Mouse (Mus musculus) forebrain, embryonic 16.5 days (tissue): ENCODE measurements at regions not wholly inside any gene's neighbourhood (a gene's known extent, or its start where the extent isn't known, plus 50 kb on each side); places are given as distances from the start of the nearest gene placed in this dataset.
"Not testable (repeated sequence)": the region's sequence is repeated elsewhere in the genome, so short reads cannot be mapped to it uniquely, and the experiment has no call there.

ENCODE experiments used
- ATAC-seq: fragments of 200-750 bp; cut with Nextera tagmentation; 2 replicates; pipeline ENCODE4 v1.8.0; 2017; ENCODE audit warnings: mild to moderate bottlenecking, moderate library complexity
- H3K27ac ChIP-seq: fragments of 300-500 bp; sonication (generic); 2 replicates; pipeline ENCODE4 v1.5.1; 2014; ENCODE audit warnings: low read length, control low read depth
- H3K27me3 ChIP-seq: fragments of 300-500 bp; sonication (generic); replicated peaks from 2 replicates; pipeline ENCODE4 v1.6.1; 2014; ENCODE audit warnings: low read length; ENCODE audit not compliant: control insufficient read depth, insufficient read depth
- H3K36me3 ChIP-seq: fragments of 300-500 bp; sonication (generic); 2 replicates; pipeline ENCODE4 v1.6.1; 2014; ENCODE audit not compliant: control insufficient read depth, insufficient read depth
- H3K4me1 ChIP-seq: fragments of 300-500 bp; sonication (generic); replicated peaks from 2 replicates; pipeline ENCODE4 v1.6.1; 2014; ENCODE audit warnings: low read length; ENCODE audit not compliant: control insufficient read depth, insufficient read depth
- H3K4me2 ChIP-seq: fragments of 300-500 bp; sonication (generic); 2 replicates; pipeline ENCODE4 v1.6.1; 2014; ENCODE audit warnings: mild to moderate bottlenecking, low read length, control low read depth
- H3K4me3 ChIP-seq: fragments of 300-500 bp; sonication (generic); replicated peaks from 2 replicates; pipeline ENCODE4 v1.5.1; 2014; ENCODE audit warnings: mild to moderate bottlenecking, low read length, control low read depth
- H3K9ac ChIP-seq: fragments of 300-500 bp; sonication (generic); replicated peaks from 2 replicates; pipeline ENCODE4 v1.6.1; 2014; ENCODE audit warnings: low read depth, low read length, control low read depth
- H3K9me3 ChIP-seq: fragments of 300-500 bp; sonication (generic); 2 replicates; pipeline ENCODE4 v1.6.1; 2016; ENCODE audit warnings: low read length; ENCODE audit not compliant: control insufficient read depth
- WGBS: fragments of 180-500 bp; shearing (Covaris S2); extraction: QIAGEN DNeasy Blood & Tissue Kit; methylation state at CpG from one replicate; pipeline ENCODE4 v1.1.7; 2014; 5-methylcytosine and 5-hydroxymethylcytosine counted together

- no peak overlapping the region for H3K4me3 ChIP-seq
- H3K36me3 ChIP-seq: no peaks in the 10 kb centered on the region
- no peaks in the 10 kb centered on the region for H3K9me3 ChIP-seq
- H3K4me2 ChIP-seq: no peak overlapping the region
- no peaks in the 10 kb centered on the region for H3K4me1 ChIP-seq
- no peak for ATAC-seq
- WGBS: 69% methylated on average over 7 of the region's 7 CpGs
- H3K27me3 ChIP-seq: no peaks in the 10 kb centered on the region
- no peak overlapping the region for H3K9ac ChIP-seq
- no peak overlapping the region for H3K27ac ChIP-seq
Observed at GRCm38 (mm10) chr11:52460190-52460780, 64.1 kb downstream of the 9530068E07Rik start.

DNA sequence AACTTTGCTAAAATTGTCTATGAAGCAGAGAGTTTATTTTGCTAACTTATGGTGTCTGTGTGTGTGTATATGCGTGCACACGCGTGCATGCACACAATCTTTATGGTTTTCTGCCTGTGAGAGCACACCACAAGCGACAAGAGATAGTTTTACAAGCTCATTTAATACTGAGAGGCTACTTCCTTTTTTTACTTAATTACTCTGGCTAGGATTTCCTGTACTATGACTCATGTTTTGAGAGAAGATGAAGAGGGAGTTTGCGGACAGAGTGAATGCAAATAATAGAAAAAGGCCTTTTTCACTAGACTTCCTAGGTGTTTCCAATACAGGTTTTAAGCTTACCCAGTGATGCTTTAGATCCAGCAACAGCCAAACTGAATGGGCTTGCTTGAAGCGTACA is 74.9 kb downstream of the 9530068E07Rik start:
- not testable (repeated sequence) for H3K9ac ChIP-seq, H3K4me2 ChIP-seq, H3K4me1 ChIP-seq, H3K27me3 ChIP-seq, H3K36me3 ChIP-seq, H3K27ac ChIP-seq, H3K4me3 ChIP-seq, H3K9me3 ChIP-seq, ATAC-seq
- WGBS: 92% methylated on average over 6 of the region's 6 CpGs

DNA sequence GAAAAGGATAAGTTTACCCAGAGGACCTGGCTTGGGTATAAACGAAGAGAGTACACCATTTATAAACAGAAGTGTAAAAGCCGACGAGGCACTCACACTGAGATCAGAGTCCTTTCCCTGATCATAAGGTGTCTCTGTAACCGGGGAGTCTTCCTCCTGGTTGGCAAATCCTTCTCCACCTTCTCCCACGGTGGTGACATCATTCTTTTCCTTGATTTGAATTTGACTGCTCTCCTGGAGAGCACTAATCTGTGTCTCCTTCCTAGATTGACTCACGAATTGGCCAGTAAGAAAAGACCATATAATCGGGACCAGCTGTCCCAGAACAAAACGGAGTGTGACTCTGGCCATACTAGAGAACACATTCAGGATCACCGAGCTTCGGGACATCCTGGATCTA is 83.9 kb downstream of the 9530068E07Rik start:
- H3K9ac ChIP-seq, H3K9me3 ChIP-seq, H3K4me3 ChIP-seq, ATAC-seq, H3K4me2 ChIP-seq, H3K4me1 ChIP-seq, H3K36me3 ChIP-seq, H3K27ac ChIP-seq, H3K27me3 ChIP-seq: not testable (repeated sequence)
- WGBS: 73% methylated on average over 10 of the region's 10 CpGs

DNA sequence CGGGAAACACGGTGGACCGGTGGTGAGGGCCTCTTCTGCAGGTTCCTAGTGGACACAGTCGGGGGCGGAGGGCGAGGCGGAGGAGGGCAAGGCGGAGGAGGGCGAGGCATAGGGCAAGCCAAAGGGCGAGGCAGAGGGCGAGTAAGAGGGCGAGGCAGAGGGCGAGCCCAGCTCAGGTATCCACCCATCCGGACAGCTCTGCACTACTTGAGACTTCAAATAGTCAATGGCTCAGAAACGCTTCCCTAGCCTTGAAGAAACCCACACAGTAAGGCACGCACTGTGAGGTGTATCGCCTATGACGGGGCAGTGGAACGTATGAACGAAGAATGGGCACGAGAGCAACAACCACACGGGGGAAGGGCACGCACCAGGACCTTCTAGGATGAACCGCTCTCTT is 84.5 kb downstream of the 9530068E07Rik start:
- 91% methylated on average over 24 of the region's 24 CpGs for WGBS
- H3K4me1 ChIP-seq, H3K27ac ChIP-seq, H3K9ac ChIP-seq, H3K36me3 ChIP-seq, H3K4me2 ChIP-seq, H3K9me3 ChIP-seq, ATAC-seq, H3K4me3 ChIP-seq, H3K27me3 ChIP-seq: not testable (repeated sequence)

DNA sequence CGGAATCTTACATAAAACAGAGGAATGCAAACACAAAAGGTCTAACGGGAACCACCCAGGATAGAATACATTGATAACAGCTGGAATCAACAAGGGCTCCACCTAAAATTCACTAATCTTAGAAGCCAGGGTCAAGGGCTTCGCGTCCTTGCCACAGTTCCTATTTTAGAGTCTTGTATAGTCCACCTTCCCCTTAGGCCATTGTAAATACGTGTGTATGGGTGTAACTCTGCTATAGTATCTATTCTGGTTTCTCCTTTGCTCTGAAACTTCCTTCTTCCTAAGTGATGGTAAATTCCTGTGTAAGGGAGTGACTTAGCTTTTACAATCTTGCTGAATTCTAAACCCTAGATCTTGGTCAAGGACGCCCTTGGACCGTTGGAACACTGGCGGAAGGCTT is 87.3 kb downstream of the 9530068E07Rik start:
- not testable (repeated sequence) for H3K27ac ChIP-seq, H3K36me3 ChIP-seq, H3K4me2 ChIP-seq, ATAC-seq, H3K9ac ChIP-seq, H3K9me3 ChIP-seq, H3K27me3 ChIP-seq, H3K4me3 ChIP-seq, H3K4me1 ChIP-seq
- WGBS: 97% methylated on average over 5 of the region's 8 CpGs

DNA sequence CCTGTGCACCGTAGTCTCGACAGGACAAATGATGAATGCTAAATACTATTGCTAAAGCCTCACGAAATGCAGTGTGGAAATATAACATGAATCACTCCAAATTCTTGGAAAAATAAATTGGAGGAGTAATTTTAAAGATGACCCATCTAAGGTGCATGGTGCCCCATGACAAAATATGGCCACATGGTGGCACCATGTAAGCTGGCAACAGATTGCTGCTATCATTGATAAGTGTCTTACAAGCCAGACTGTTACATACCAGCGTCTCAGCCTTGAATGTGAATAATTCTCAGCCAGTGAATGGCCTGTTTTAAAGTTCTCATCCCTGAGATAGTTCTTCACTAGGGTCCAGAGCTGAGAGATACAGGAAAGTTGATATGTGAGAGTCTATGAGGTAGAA is 92.3 kb downstream of the 9530068E07Rik start:
- not testable (repeated sequence) for H3K4me2 ChIP-seq, H3K4me1 ChIP-seq, H3K4me3 ChIP-seq, H3K27me3 ChIP-seq, H3K27ac ChIP-seq, ATAC-seq, H3K9ac ChIP-seq, H3K36me3 ChIP-seq, H3K9me3 ChIP-seq
- whole genome bisulfite sequencing: 66% methylated on average over 4 of the region's 4 CpGs

GRCm38 (mm10) chr11:52493336-52493735 is 97.1 kb downstream of the 9530068E07Rik start:
- Histone ChIP-seq H3K9ac (no peak overlapping the region), H3K27ac (no peak overlapping the region), H3K4me1 (no peaks in the 10 kb centered on the region), H3K9me3 (no peaks in the 10 kb centered on the region), H3K27me3 (no peaks in the 10 kb centered on the region), H3K4me2 (no peak overlapping the region), H3K4me3 (no peak overlapping the region), H3K36me3 (no peaks in the 10 kb centered on the region)
- no peak for ATAC-seq
- 85% methylated on average over 6 of the region's 6 CpGs for WGBS

- Histone ChIP-seq H3K4me1 (no peaks in the 10 kb centered on the region), H3K27ac (no peak overlapping the region), H3K4me2 (no peak overlapping the region), H3K9ac (no peak overlapping the region), H3K36me3 (no peaks in the 10 kb centered on the region), H3K27me3 (no peaks in the 10 kb centered on the region), H3K4me3 (no peak overlapping the region), H3K9me3 (no peaks in the 10 kb centered on the region)
- ATAC-seq: no peak
- WGBS: 96% methylated on average over 3 of the region's 3 CpGs
Observed at GRCm38 (mm10) chr11:52496908-52497307, 100.7 kb downstream of the 9530068E07Rik start.

GRCm38 (mm10) chr11:52502759-52503365 is 106.6 kb downstream of the 9530068E07Rik start:
- Histone ChIP-seq H3K4me3 (no peak overlapping the region), H3K4me2 (no peak overlapping the region), H3K9me3 (no peaks in the 10 kb centered on the region), H3K4me1 (no peaks in the 10 kb centered on the region), H3K9ac (no peak overlapping the region), H3K36me3 (no peaks in the 10 kb centered on the region), H3K27ac (no peak overlapping the region), H3K27me3 (no peaks in the 10 kb centered on the region)
- no peak for ATAC-seq
- WGBS: 80% methylated on average over 10 of the region's 10 CpGs

DNA sequence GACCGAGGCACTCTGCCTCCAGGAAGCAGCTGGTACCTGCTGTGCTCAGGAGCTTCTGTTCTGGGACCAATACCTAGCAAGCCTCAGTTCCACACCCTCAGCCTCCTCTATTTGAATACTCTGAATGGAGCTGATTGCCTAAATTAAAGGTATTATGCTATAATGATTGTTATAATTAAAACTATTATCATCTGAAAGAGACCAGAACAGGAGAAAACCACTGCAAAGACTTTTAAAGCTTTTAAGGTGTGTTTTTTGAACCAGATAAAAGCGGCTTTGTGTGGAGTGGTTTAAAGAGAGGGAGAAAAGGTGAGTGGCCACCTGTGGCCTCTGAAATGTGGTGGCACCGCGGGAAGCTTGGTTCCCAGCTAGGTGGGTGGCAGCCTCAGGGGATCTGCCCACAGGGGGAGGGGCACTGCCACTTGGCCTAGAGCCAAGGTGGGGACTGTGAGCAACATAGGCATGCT is 115.6 kb downstream of the 9530068E07Rik start:
- Histone ChIP-seq H3K4me1 (0 out of 2 replicates have a peak, but pooled peaks cover 2% of the 10 kb centered on the region), H3K27me3 (no peaks in the 10 kb centered on the region), H3K4me3 (no peak overlapping the region), H3K9ac (no peak overlapping the region), H3K27ac (no peak overlapping the region), H3K4me2 (no peak overlapping the region), H3K36me3 (no peaks in the 10 kb centered on the region), H3K9me3 (no peaks in the 10 kb centered on the region)
- ATAC-seq: no peak
- WGBS: 23% methylated on average over 4 of the region's 4 CpGs
